Mouse (Mus musculus) spleen, adult 12 weeks (tissue): Measurements from ENCODE around the gene Rfx8.

ENCODE experiments used
- DNase-seq: peaks from one replicate; pipeline ENCODE4 v3.0.0; 2022; ENCODE audit warnings: low spot score

Rfx8 gene

DNA sequence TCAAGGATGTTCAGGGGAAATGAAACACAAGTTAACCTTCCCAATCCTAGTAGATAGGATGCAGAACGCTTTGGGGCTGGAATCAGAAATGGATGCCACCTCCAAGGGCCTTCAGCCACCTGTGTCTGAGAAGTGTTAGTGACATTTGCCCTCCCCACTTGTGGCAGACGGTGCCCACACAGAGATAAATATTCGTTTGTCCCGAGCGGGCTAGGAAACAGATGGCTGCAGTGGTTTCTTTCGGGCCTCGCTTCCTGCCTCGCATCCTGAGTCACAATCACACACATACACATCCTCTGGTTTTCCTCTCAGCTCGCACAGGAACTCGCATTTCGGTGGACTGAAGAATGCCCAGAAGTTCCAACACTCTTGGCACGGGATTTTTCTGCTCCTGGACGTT is 13.5 kb upstream of the Rfx8 start:
- DNase-seq = no peak

GRCm38 (mm10) chr1:39733876-39734275 is 13.1 kb upstream of the Rfx8 start:
- DNase-seq = no peak

GRCm38 (mm10) chr1:39732081-39732480 is 11.3 kb upstream of the Rfx8 start:
- no peak for DNase-seq

DNA sequence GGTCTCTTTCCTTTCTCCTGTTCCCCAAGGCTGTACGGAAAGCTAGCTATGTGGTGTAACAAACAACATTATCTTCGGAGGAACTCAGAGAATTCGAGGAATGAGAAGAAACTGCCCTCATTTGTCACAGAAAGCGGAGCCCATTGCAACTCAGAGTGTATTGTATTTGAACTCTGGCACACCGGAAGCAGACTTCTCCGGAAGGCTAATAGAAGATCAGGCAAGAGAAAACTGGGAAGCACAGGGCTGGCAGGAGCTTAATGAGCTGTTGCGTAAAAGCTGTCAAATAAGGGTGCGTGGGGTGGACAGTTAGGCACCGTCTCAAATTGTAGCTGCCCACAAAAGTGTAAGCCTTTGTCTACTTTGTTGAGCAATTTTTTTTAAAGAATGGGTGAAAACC is 10.7 kb upstream of the Rfx8 start:
- DNase-seq = no peak

- DNase-seq = no peak
Measured at GRCm38 (mm10) chr1:39730868-39731267, 10.1 kb upstream of the Rfx8 start.

DNA sequence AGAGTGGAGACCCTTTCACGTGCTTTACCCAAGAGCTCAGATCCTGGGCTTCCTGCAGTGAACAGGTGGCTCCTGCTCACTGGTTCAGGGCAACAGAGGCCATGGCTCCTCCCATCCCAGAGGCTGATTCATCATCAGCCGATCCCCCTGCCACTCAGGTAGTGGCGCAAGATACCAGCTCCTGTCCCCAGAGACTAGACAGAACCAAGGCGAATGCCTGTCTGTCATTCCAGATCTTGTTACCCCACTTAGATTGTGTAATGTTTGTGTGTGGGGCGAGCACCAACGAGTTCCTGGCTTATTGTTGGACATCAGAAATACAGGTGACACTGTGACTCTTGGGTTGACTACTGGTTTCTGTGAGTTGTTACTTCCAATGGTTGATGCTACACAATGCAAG is 9.1 kb upstream of the Rfx8 start:
- no peak for DNase-seq

DNA sequence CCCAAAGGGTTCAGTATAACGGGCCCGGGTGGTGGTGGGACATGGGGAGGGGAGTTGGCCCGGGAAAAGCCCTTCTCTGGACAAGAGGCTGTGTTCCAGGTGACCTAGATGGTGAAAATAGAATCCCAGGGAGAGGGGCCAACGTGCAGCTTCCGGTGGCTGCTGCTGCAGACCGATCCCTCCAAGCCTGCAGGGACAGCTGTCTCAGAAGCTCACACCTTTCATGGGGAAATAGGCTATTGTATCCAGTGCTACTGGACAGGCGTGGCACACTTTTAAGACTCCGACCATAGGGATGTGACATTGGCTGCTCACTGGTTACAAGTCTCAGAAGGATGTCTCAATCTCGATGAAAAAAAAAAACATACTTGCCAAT is 542 bp upstream of the Rfx8 start:
- no peak for DNase-seq

GRCm38 (mm10) chr1:39720186-39720585 is 611 bp downstream of the Rfx8 start:
- DNase-seq = no peak

DNA sequence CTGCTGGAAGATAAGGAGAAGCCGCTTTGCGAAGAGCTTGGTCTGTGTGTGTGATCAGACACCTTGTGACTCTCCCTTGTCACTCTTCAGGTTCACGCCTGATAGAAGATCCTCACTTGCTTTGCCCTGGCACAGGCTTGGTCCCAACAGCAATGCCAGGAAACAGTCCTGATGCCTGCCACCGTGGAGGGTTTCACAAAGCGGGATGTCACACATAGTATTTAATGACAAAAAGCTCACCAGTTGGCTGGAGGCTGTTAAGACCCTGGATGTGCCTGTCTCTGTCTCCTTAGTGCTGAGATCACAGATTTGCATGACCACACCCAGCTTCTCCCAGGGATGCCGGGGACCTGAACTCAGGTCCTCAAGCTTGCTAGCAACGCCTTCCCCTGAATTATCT is 5.2 kb downstream of the Rfx8 start:
- no peak for DNase-seq

GRCm38 (mm10) chr1:39714729-39715128 is 6.1 kb downstream of the Rfx8 start:
- no peak for DNase-seq

- DNase-seq = no peak
Measured at GRCm38 (mm10) chr1:39713842-39714658, 6.7 kb downstream of the Rfx8 start.

- DNase-seq = no peak
Measured at GRCm38 (mm10) chr1:39713300-39713699, 7.5 kb downstream of the Rfx8 start.

- DNase-seq = no peak
Measured at GRCm38 (mm10) chr1:39712261-39712660, 8.5 kb downstream of the Rfx8 start.

GRCm38 (mm10) chr1:39710604-39711003 is 10.2 kb downstream of the Rfx8 start:
- DNase-seq = no peak

DNA sequence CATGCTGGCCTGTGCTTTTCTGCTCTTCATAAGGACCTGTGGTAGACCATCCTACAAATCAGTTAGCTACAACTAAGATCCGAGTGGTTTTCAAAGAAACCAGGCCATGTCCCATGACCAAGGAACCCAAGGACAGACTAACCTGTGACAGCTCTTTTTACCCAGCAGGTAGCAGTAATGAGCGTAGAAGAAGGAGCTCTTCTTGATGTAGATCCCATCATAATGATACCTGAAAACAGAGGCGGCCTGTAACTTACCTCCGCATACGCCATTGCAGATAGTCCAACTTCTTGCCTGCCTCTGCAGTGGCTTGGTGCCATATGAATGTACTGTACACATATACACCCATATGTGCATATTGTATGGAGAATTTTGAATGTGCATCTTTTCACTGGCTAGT is 10.8 kb downstream of the Rfx8 start:
- no peak for DNase-seq

GRCm38 (mm10) chr1:39708778-39709177 is 12.0 kb downstream of the Rfx8 start:
- DNase-seq = no peak

DNA sequence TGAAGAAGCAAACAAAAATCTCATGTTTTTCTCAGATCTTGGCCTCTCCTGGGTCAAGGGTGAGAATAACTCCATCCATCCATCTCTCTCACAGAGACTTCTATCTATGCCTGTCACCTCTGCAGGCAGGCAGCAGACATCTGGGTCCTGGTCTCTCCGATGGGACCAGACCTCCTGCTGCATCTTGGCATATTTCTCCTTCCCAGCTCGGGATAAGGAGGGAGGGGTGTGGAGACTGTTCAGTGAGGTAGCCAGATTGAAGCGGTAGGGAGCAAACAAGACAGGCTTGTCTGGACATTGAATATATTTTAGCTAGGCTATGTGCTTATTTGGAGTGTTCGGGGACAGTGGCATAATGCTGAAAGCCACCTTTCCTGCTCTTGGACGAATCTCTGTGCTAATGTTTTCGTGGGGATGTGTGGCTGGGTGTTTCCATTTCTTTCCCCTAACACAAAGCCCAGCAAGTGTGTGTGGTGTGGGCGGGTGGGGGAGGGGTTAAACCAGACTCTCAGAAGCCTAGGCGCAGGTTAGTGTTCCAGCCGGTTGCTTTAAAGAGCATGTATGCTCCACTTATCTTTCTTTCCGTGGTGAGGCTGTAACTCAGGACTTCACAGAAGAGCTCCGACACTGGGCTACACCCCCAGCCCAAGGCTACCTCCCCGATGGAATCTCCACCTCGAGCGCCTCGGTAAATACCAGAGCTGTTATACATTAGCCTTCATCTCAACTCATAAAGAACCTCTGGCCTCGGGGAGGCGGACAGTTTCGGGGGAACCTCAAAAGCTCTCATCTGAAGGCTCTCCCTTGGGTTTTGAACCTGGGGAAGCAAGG is 18.4 kb downstream of the Rfx8 start:
- DNase-seq = no peak

GRCm38 (mm10) chr1:39701274-39701602 is 19.6 kb downstream of the Rfx8 start:
- DNase-seq = no peak

GRCm38 (mm10) chr1:39700599-39701273 is 20.1 kb downstream of the Rfx8 start:
- DNase-seq = no peak

DNA sequence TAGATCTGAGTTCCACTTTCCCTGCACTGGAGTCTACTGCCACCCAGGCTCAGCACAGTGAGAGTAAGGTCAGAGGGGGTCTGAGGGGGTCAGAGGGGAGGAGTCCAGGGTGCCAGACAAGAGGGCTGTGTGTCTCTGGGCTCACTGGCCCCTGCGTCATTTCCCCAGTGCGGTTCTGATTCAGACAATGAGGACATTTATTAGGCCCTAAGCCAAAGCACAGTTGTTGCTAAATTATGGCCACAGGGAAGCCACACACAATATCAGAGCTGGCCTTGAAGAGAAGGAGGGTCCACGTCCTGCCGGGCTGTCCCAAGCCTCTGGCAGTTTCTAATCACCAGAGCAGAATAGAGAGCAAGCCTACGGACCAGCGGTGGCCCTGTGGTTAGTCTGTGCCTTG is 22.3 kb downstream of the Rfx8 start:
- DNase-seq = no peak

DNA sequence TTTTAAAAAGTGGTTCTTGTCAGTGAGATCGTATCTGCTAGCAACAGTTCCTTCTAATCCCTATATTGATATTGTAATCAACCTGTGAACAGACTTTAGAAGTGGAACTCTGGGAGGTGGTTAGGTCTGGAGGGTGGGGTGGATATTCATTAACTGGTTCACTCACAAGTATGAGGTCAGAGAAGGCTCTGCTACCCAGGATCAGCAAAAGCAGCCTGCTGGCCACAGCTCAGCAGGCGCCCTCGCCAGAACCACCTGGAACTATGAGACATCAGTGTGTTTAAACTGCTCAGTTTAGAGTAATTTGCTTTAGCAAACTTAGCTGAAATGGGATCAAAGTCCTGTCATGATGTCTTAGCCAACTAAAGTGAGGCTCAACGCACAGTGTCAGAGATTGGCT is 25.6 kb downstream of the Rfx8 start:
- no peak for DNase-seq

DNA sequence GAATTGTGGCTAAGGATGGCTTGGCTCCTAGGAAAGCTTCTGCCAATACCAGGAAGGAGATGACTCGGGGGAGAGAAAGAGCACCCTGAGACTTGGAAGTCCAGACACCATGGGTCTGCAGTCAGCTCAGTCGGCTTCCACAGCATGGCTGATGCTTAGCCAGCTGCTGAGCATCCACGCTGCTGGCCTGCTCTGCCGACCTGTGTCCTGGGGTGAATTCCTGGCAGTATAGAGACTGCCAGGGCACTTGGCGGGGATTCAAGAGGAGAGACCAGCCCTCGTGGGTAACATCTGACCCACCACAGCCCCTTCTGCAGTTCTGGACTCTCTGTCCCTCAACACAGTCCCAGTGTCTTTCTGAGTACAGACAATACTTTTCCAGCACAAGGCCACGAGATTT is 26.0 kb downstream of the Rfx8 start:
- no peak for DNase-seq

GRCm38 (mm10) chr1:39691974-39692373 is 28.8 kb downstream of the Rfx8 start:
- DNase-seq = no peak
